Mouse (Mus musculus): ENCODE measurements around the gene Vps37c. TPM values are rescaled to one million over a fixed set of nuclear protein-coding genes. Genes with fewer than 3 reads are reported as not detected.

Vps37c gene
- polyA plus RNA-seq, 1 experiment from 2014 or later, result 37.5 TPM

GRCm38 (mm10) chr19:10752646-10753045, 64.1 kb downstream of the Vps37c start:
- Histone ChIP-seq H3K4me2 (replicated peaks; ENCODE audit: low read depth, low read length) (no peak overlapping the region), H3K9ac (replicated peaks; ENCODE audit: low read depth, low read length) (no peak overlapping the region), H3K4me3 (ENCODE audit: low read depth, low read length) (no peak overlapping the region), H3K9me3 (ENCODE audit: control insufficient read depth, low read depth, low read length) (no peaks in the 10 kb centered on the region), H3K27me3 (ENCODE audit: control insufficient read depth, insufficient read depth, low read length) (no peaks in the 10 kb centered on the region), H3K27ac (ENCODE audit: low read length) (no peak overlapping the region), H3K4me1 (ENCODE audit: control insufficient read depth, insufficient read depth, low read length) (no peaks in the 10 kb centered on the region), H3K36me3 (ENCODE audit: control insufficient read depth, insufficient read depth, low read length) (no peaks in the 10 kb centered on the region)
- 94% methylated on average over 5 of the region's 5 CpGs for WGBS
- no peak for ATAC-seq (ENCODE audit: insufficient number of reproducible peaks, insufficient read depth, low FRiP score, low read depth)

DNA sequence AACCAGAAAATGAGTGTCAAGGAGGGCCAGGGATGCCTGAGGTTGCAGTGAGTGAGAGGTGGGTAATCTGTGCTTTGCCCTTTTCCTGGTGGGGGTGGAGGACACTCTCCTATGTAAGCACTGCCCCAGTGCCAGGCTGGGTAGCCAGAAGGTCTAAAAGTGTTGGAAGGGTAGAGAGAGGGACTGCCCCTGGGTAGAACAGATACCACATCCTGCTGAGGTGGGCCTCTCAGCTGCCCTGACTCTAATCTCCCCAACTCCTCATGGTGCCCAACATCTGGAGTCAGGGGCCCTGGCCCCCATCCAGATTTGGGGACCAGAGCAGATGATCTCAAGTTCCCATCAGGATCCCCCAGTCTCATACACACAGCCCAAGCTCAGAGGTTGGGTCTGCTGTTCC, 68.6 kb downstream of the Vps37c start:
- Histone ChIP-seq H3K9me3 (ENCODE audit: control insufficient read depth, low read depth, low read length) (no peaks in the 10 kb centered on the region), H3K4me1 (ENCODE audit: control insufficient read depth, insufficient read depth, low read length) (peaks cover 9% of the 10 kb centered on the region), H3K9ac (replicated peaks; ENCODE audit: low read depth, low read length) (no peak overlapping the region), H3K27me3 (ENCODE audit: control insufficient read depth, insufficient read depth, low read length) (no peaks in the 10 kb centered on the region), H3K4me3 (ENCODE audit: low read depth, low read length) (no peak overlapping the region), H3K4me2 (replicated peaks; ENCODE audit: low read depth, low read length) (no peak overlapping the region), H3K27ac (ENCODE audit: low read length) (no peak overlapping the region), H3K36me3 (ENCODE audit: control insufficient read depth, insufficient read depth, low read length) (no peaks in the 10 kb centered on the region)
- ATAC-seq (ENCODE audit: insufficient number of reproducible peaks, insufficient read depth, low FRiP score, low read depth), result no peak

- no peak overlapping the region for H3K9ac ChIP-seq (replicated peaks; ENCODE audit: low read depth, low read length)
- no peak overlapping the region for H3K27ac ChIP-seq (ENCODE audit: low read length)
- no peak overlapping the region for H3K4me2 ChIP-seq (replicated peaks; ENCODE audit: low read depth, low read length)
- peaks cover 9% of the 10 kb centered on the region for H3K4me1 ChIP-seq (ENCODE audit: control insufficient read depth, insufficient read depth, low read length)
- no peak overlapping the region for H3K4me3 ChIP-seq (ENCODE audit: low read depth, low read length)
- ATAC-seq (ENCODE audit: insufficient number of reproducible peaks, insufficient read depth, low FRiP score, low read depth), result no peak
- 77% methylated on average over 2 of the region's 2 CpGs for WGBS
- no peaks in the 10 kb centered on the region for H3K9me3 ChIP-seq (ENCODE audit: control insufficient read depth, low read depth, low read length)
- H3K36me3 ChIP-seq (ENCODE audit: control insufficient read depth, insufficient read depth, low read length), result no peaks in the 10 kb centered on the region
- no peaks in the 10 kb centered on the region for H3K27me3 ChIP-seq (ENCODE audit: control insufficient read depth, insufficient read depth, low read length)
Measured at GRCm38 (mm10) chr19:10757526-10757925, 69.0 kb downstream of the Vps37c start.

GRCm38 (mm10) chr19:10758708-10759107, 70.2 kb downstream of the Vps37c start:
- no peak overlapping the region for H3K9ac ChIP-seq (replicated peaks; ENCODE audit: low read depth, low read length)
- H3K27ac ChIP-seq (ENCODE audit: low read length), result peak overlapping the region; percentile 62; the same call in 1 of the 2 replicates
- no peaks in the 10 kb centered on the region for H3K27me3 ChIP-seq (ENCODE audit: control insufficient read depth, insufficient read depth, low read length)
- WGBS, result 27% methylated on average over 6 of the region's 6 CpGs
- H3K36me3 ChIP-seq (ENCODE audit: control insufficient read depth, insufficient read depth, low read length), result no peaks in the 10 kb centered on the region
- H3K4me3 ChIP-seq (ENCODE audit: low read depth, low read length), result no peak overlapping the region
- H3K4me1 ChIP-seq (ENCODE audit: control insufficient read depth, insufficient read depth, low read length), result peaks cover 9% of the 10 kb centered on the region
- H3K9me3 ChIP-seq (ENCODE audit: control insufficient read depth, low read depth, low read length), result no peaks in the 10 kb centered on the region
- no peak overlapping the region for H3K4me2 ChIP-seq (replicated peaks; ENCODE audit: low read depth, low read length)
- ATAC-seq (ENCODE audit: insufficient number of reproducible peaks, insufficient read depth, low FRiP score, low read depth), result no peak

DNA sequence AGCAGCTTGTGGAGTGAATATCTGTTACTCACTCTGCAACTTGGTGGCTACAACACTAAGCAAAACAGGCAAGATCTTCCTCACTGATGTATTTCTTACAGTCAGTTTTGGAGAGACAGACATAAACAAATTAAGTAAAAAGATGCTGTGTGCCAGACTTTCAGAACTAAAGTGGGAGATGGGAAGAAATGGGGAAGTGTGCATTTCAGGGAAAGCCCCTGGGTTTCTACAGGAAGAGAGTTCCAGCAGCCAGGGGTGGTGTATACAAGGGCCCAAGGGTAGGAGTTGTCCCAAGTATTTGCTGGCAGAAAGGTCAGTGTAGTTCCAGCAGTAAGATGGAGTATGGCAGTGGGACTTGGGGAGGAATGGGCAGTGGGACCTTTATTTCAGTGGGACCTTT, 71.0 kb downstream of the Vps37c start:
- H3K27me3 ChIP-seq (ENCODE audit: control insufficient read depth, insufficient read depth, low read length), result no peaks in the 10 kb centered on the region
- no peak for ATAC-seq (ENCODE audit: insufficient number of reproducible peaks, insufficient read depth, low FRiP score, low read depth)
- no peak overlapping the region for H3K4me2 ChIP-seq (replicated peaks; ENCODE audit: low read depth, low read length)
- H3K27ac ChIP-seq (ENCODE audit: low read length), result no peak overlapping the region
- peaks cover 9% of the 10 kb centered on the region for H3K4me1 ChIP-seq (ENCODE audit: control insufficient read depth, insufficient read depth, low read length)
- no peak overlapping the region for H3K9ac ChIP-seq (replicated peaks; ENCODE audit: low read depth, low read length)
- H3K36me3 ChIP-seq (ENCODE audit: control insufficient read depth, insufficient read depth, low read length), result no peaks in the 10 kb centered on the region
- no peaks in the 10 kb centered on the region for H3K9me3 ChIP-seq (ENCODE audit: control insufficient read depth, low read depth, low read length)
- no peak overlapping the region for H3K4me3 ChIP-seq (ENCODE audit: low read depth, low read length)

DNA sequence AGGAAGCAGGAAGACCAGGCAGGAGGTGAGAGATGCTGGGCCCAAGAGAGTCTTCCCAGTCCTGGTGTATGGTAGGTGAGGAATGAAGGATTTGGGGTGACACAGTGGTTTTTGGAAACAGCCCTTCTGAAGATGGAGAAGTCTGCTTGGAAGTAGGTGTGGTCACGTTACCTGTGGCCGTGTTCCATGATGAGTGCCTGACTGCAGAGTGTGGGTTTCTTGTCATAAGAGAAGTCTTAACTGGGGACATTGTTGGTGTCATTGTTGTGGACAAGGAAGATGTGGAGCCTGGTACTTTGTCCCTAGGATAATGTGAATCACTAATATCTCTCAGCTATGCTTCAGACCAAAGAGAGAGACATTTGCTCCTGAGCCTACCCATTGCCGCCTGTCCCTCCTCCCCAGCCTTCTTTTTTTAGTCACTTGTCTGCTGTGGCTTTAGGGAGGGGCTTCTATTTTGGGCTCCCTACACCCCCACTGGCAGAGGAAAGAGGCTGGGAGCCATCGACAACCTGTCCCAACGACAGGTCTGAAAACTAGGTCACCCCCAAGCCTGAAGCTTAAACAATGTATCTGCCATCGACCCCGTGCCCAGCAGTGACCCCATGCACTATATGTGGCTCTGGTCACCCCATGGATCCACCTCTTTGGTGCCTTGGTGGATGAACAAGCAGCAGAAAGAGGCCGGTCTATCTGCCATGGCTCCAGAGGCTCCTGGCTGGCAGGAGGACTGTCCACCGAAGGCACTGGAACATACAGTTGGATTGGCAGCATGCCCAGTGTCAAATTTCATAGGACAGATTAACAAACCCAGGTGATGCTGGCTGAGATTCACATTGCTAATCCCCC, 71.7 kb downstream of the Vps37c start:
- Histone ChIP-seq H3K9me3 (ENCODE audit: control insufficient read depth, low read depth, low read length) (no peaks in the 10 kb centered on the region), H3K4me3 (ENCODE audit: low read depth, low read length) (no peak overlapping the region), H3K4me1 (ENCODE audit: control insufficient read depth, insufficient read depth, low read length) (peaks cover 9% of the 10 kb centered on the region), H3K9ac (replicated peaks; ENCODE audit: low read depth, low read length) (no peak overlapping the region), H3K4me2 (replicated peaks; ENCODE audit: low read depth, low read length) (no peak overlapping the region), H3K36me3 (ENCODE audit: control insufficient read depth, insufficient read depth, low read length) (no peaks in the 10 kb centered on the region), H3K27ac (ENCODE audit: low read length) (no peak overlapping the region), H3K27me3 (ENCODE audit: control insufficient read depth, insufficient read depth, low read length) (no peaks in the 10 kb centered on the region)
- WGBS, result 81% methylated on average over 9 of the region's 9 CpGs
- ATAC-seq (ENCODE audit: insufficient number of reproducible peaks, insufficient read depth, low FRiP score, low read depth), result no peak

DNA sequence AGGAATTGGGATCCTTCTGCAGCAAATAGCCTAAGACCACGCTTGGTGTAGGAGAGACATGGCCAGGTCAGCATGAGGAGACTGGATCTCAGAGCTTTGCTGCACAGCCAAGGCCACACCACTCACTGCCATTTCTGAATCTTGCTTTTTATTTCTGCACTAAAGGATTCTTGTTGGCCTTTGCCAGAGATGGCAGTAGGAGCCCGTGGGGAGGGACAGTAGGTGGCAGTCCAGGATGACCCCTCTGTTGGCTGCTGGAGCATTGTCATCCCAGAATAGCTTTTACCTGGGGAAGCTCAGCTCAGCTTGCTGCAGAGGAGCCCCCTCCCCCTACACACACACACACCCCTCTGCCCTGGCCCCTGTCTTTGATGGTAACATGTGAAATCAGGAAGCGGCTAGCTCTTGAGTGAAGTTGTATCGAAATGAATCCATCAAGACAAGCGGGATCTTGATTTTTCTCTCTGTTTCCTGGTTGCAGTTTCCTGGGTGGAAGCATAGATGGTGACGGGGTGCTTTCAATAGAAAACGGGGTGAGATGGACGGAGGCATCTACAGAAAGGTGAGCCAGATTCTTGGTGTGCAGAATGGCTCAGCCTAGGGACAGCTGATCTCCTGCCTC, 73.4 kb downstream of the Vps37c start:
- no peaks in the 10 kb centered on the region for H3K36me3 ChIP-seq (ENCODE audit: control insufficient read depth, insufficient read depth, low read length)
- H3K27me3 ChIP-seq (ENCODE audit: control insufficient read depth, insufficient read depth, low read length), result no peaks in the 10 kb centered on the region
- H3K9me3 ChIP-seq (ENCODE audit: control insufficient read depth, low read depth, low read length), result no peaks in the 10 kb centered on the region
- no peak for ATAC-seq (ENCODE audit: insufficient number of reproducible peaks, insufficient read depth, low FRiP score, low read depth)
- H3K4me2 ChIP-seq (replicated peaks; ENCODE audit: low read depth, low read length), result no peak overlapping the region
- H3K9ac ChIP-seq (replicated peaks; ENCODE audit: low read depth, low read length), result no peak overlapping the region
- H3K27ac ChIP-seq (ENCODE audit: low read length), result no peak overlapping the region
- no peak overlapping the region for H3K4me3 ChIP-seq (ENCODE audit: low read depth, low read length)
- 82% methylated on average over 8 of the region's 8 CpGs for WGBS
- peaks cover 9% of the 10 kb centered on the region for H3K4me1 ChIP-seq (ENCODE audit: control insufficient read depth, insufficient read depth, low read length)

DNA sequence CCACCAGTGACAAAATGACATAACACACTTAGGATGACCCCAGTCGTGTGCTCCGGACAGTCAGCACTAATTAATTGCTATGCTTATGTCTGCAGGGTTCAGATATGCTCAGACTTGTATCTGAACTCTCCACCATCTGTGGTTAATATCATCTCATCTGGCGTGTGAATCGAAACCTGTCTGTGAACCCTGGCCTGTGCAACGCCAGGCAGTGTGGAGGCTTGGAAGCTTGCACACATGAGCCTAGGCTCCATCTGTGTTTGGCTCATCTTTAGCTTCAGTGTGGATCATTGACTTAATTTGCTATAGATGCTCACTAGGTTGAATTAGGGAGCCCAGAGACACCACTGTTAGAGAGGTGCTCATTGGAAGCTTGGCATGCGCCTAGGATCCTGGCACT, 73.9 kb downstream of the Vps37c start:
- Histone ChIP-seq H3K4me1 (ENCODE audit: control insufficient read depth, insufficient read depth, low read length) (peaks cover 9% of the 10 kb centered on the region), H3K27ac (ENCODE audit: low read length) (no peak overlapping the region), H3K4me3 (ENCODE audit: low read depth, low read length) (no peak overlapping the region), H3K27me3 (ENCODE audit: control insufficient read depth, insufficient read depth, low read length) (no peaks in the 10 kb centered on the region), H3K9ac (replicated peaks; ENCODE audit: low read depth, low read length) (no peak overlapping the region), H3K36me3 (ENCODE audit: control insufficient read depth, insufficient read depth, low read length) (no peaks in the 10 kb centered on the region), H3K9me3 (ENCODE audit: control insufficient read depth, low read depth, low read length) (no peaks in the 10 kb centered on the region), H3K4me2 (replicated peaks; ENCODE audit: low read depth, low read length) (no peak overlapping the region)
- no peak for ATAC-seq (ENCODE audit: insufficient number of reproducible peaks, insufficient read depth, low FRiP score, low read depth)
- WGBS, result 60% methylated on average over 6 of the region's 6 CpGs

Data from stomach, embryonic 14.5 days (tissue).